Mouse (Mus musculus): ENCODE measurements around the gene Mdm4.
"Not testable (repeated sequence)": the region's sequence is repeated elsewhere in the genome, so short reads cannot be mapped to it uniquely, and the experiment has no call there.

The Mdm4 gene

GRCm38 (mm10) chr1:133051829-133052228 lies 21.5 kb upstream of the Mdm4 start:
- DNase-seq: no peak

- no peak for DNase-seq
These were observed 19.7 kb upstream of the Mdm4 start for GRCm38 (mm10) chr1:133050001-133050431.

DNA sequence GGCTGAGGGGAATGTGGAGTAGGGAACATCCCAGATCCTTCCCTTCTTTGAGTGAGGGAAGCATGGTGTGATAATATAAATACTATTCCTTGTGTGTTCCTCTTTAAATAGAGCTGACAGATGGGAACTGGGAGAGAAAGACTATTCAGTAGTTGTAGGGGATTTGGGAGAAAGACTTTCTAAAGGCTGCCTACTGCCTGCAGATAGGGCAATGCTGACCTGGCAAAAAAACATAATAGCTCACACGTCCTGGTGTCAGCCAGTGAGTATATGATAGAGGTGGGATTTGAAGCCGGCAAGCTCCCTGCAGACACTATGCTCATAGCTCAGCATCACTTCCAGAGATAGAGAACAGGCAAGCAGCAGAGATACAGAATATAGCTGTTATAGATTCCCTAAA lies 18.3 kb upstream of the Mdm4 start:
- no peak for DNase-seq

- peak; percentile 28 for DNase-seq
These were observed 17.2 kb upstream of the Mdm4 start for GRCm38 (mm10) chr1:133047575-133047974.

- DNase-seq: peak; percentile 46
These were observed 16.1 kb upstream of the Mdm4 start for GRCm38 (mm10) chr1:133046441-133046931.

GRCm38 (mm10) chr1:133045861-133046440 lies 15.6 kb upstream of the Mdm4 start:
- peak; percentile 78 for DNase-seq

DNA sequence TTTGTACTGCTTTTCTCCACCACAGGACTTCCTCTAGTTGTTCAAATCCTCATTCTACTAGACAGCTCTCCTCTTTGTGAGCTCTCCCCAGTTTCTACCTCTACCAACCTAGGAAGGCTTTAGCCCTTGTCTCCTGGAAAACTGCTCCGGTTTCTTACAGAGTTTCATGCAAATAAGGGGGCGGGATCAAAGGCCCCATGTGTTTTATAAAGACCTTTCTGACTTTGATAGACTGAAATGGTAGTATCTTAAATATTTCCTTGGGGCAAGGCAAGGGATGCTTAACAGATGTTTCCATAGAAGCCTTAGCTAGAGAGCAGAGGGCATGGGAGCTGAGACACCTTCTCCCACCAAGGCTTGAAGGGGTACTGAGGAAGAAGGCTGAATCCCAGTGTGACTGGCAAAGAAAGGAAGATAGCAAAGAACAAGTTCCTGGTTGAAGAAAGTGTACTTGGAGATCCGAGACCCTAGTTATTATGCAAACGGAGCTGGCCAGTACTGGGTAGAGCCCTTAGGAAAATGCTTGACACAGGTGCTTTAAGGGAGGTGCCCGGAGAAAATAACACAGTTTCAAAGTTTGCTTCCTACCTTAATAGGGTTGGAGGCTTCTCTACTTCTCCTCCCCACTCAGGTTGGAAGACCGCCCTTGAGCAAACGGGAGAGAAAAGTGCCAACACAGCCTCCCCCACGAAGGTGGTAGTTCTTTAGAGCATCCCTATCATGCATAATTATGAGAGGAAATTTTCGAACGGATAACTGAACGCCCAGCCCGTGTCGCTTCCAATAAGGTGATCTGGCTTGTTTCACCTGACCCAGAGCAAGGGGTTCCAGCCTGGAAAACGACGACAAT lies 14.9 kb upstream of the Mdm4 start, which contains the start of gene Pik3c2b:
TSS of gene Pik3c2b (plus strand) at position 657 of the 850 bp plus-strand sequence.
- no peak for DNase-seq

DNA sequence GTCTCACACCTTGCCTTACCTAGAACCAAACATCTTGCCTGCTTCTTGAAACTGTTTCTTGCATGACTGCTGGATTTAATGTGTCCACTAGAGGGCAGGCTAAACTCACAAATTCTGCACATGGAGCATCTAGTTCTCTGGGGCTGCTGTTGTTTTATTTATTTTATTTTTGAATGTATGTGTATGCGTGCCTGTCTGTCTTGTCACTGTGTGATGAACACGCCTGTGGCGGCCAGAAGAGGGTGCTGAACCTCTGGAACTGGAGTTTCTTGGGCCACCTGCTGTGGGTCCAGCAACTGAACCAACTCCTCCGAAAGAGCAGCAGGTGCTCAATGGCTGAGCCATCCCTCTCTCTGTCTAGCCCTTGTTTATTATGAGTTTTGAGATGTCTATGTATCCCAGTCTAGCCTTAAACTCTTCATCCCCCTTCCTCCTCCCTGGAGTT lies 9.2 kb upstream of the Mdm4 start:
- peak; percentile 86 for DNase-seq

GRCm38 (mm10) chr1:133034682-133035081 lies 4.3 kb upstream of the Mdm4 start:
- not testable (repeated sequence) for DNase-seq

GRCm38 (mm10) chr1:133034091-133034460 lies 3.7 kb upstream of the Mdm4 start:
- DNase-seq: peak; percentile 64

DNA sequence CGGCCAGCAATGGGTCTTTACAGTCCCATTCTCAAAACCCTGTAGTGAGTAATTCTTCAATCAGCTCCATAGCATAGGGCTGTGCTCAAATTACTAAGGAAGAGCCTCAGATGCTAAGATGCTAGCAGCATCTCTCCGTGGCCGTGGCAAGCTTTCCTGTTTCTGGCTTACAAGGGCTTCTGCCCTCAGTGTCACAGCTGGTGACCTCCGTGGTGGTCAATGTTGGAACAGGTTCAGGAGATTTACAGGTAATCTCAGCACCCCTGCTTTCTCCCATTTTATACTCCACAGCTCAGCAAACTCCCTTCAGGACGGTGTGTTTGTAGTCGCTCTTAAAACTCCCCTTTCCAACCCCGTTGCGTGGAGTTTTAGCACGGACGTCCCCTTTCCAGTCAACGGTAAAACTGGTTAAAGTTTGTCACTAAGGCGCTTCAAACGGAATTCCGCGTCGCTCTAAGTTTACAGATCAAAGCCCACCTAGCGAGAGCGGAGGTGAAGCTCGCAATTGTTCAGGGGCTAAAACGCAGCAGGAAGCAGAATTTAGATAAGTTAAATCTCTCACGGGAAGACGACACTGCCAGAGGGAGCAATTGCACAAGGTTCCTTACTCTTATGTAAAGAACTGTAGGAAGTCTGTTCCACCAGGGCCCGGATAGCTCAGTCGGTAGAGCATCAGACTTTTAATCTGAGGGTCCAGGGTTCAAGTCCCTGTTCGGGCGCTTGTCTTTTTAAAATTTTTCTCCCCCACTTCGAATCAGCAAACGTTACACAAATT lies 3.1 kb upstream of the Mdm4 start:
- peak; percentile 83 for DNase-seq

DNA sequence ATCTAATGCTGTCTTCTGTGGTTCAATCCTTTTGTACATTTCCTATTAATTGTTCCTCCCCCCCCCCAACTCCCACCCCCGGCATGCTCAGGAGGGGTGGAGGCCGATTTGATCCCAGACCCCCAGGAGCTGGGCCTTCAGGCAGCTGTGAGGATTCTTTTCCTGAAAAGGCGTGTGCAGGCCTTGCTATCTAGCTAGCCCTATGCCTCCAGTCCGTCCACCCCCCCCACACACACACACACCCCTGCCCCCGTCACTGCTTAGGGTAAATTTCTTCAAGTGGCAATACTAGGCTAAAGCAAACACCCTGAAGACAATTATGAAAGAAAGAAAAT lies 2.6 kb upstream of the Mdm4 start:
- DNase-seq: no peak

DNA sequence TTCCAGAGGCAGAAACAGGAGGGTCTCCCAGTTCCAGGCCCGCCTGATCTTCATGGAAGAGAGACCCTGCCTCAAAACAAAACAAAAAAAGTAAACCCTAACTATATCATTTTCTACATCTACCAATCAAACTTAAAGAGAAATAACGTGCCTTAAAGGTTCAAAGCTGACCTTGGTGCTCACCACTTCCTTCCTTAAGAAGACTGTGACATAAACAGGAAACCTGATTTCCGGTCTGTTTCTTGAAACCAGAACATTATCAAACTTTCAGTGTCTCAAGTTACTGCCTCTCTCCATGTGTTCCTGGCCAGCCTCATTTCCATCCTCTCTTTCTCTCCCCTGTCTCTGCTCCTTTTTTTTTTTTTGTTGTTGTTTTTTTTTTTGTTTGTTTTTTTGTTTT lies 617 bp downstream of the Mdm4 start:
- no peak for DNase-seq

- DNase-seq: no peak
These were observed 2.4 kb downstream of the Mdm4 start for GRCm38 (mm10) chr1:133027980-133028379.

DNA sequence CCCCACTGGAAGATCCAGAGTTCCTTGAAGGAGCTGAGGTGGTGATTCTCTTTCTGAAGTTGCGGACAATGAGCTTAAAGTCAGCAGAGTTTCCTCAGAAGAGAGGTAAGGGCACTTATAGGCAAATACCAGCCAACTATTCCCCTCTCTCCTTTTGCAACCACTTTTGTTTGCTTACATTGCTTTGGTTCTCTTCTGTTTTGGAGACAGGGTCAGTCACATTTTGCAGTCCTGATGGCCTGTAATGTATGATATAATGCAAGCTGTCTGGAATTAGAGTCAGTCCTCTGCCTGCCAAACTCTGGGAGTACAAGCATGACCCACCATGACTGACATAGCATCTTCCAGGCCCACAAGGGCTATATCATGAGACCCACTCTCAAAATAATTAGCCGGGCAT lies 3.2 kb downstream of the Mdm4 start:
- DNase-seq: no peak

DNA sequence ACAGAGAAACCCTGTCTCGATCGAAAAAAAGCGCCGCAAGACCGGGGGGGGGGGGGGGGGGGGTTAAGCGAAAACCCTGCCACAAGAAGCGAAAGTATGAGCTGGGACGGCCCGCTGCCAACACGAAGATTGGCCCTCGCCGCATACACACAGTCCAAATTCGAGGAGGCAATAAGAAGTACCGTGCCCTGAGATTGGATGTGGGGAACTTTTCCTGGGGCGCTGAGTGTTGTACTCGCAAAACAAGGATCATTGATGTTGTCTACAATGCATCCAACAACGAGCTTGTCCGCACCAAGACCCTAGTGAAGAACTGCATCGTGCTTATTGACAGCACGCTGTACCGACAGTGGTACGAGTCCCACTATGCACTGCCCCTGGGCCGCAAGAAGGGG lies 4.6 kb downstream of the Mdm4 start:
- DNase-seq: peak; percentile 23

- peak; percentile 94 for DNase-seq
These were observed 5.1 kb downstream of the Mdm4 start for GRCm38 (mm10) chr1:133025051-133025795.

- no peak for DNase-seq
These were observed 5.9 kb downstream of the Mdm4 start for GRCm38 (mm10) chr1:133024426-133024825.

GRCm38 (mm10) chr1:133023723-133024122 lies 6.6 kb downstream of the Mdm4 start:
- DNase-seq: not testable (repeated sequence)

GRCm38 (mm10) chr1:133021971-133022370 lies 8.4 kb downstream of the Mdm4 start:
- DNase-seq: not testable (repeated sequence)

DNA sequence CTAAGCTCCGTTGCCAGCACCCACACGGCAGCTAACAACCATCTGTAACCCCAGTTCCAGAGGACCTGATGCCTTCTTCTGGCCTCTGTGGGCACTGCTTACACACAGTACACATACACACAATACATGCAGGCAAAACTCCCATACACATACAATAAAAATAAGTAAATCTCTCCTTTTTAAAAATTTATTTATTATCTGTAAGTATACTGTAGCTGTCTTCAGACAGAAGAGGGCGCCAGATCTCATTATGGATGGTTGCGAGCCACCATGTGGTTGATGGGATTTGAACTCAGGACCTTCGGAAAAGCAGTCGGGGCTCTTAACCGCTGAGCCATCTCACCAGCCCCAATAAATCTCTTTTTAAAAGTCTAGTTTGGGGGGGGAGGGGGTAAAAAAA lies 9.0 kb downstream of the Mdm4 start:
- peak; percentile 22 for DNase-seq

GRCm38 (mm10) chr1:133020137-133020894 lies 10.0 kb downstream of the Mdm4 start:
- DNase-seq: no peak

Data from lung, postnatal 36 days (tissue).